Mouse (Mus musculus) thymus, adult 18-20 months (tissue): ENCODE results near the gene Usp4.

ENCODE experiments used
- DNase-seq, 2 experiments: peaks; one replicate each; pipeline ENCODE4 v3.0.0; 2022; ENCODE audit warnings: mixed read lengths in 2 of 2

Gene Usp4

DNA sequence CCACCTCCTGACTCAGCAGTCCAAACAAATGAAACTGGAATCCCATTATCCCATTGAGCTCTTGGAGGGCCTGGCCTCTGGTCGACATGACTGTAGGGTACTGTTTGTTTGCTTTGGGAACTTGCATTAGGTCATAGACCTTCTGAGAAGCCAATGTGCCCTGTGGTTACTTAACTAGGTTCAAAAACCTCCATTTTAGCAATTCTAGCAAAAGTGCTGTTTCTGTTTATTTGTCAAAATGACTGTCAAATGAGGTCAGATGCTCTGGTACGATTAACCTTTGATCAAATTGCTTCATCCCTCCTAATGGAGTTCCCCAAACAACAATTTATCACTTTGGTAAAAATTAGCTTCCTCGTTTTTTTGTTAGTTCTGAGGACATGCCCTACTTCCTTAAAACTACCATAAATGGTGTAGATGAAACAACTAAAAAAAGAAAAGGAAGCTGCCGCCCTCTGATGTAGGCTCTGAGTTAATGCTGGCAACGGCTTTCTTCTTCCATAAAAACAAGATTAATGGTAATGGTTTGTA lies 5.3 kb upstream of the Usp4 start:
- DNase-seq = no peak

DNA sequence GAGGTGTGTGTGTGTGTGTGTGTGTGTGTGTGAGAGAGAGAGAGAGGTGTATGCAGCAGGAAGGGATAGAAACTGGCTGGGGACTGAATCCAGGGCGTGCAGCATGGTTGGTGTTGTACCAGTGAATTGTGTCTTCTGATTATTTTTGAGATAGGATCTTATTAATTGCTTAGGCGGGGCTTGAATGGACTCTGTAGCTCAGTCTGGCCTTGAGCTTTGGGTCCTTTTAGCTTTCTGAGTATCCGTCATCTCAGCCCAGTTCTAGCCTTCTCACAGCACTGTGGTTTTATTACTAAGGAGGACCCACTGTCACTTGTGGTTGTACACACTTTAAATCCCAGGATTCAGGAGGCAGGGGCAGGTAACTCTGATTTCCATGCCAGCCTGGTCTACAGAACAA lies 4.3 kb upstream of the Usp4 start:
- no peak for DNase-seq

DNA sequence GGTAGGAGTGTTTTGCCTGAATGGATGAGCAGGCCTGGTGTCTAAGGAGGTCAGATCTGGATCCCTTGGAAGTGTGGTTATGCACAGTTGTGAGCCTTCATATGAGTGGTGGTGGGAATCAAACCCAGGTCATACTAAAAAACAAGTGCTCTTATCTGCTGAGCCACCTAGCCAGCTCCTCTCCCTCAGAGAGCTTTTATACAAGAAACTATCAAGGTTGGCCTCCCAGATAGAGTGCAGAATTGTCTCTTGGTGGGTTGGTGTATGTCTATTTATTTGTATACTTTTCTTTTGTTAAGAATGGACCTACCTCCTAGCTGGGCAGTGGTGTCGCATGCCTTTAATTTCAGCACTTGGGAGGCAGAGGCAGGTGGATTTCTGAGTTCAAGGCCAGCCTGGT lies 3.8 kb upstream of the Usp4 start:
- no peak for DNase-seq

DNA sequence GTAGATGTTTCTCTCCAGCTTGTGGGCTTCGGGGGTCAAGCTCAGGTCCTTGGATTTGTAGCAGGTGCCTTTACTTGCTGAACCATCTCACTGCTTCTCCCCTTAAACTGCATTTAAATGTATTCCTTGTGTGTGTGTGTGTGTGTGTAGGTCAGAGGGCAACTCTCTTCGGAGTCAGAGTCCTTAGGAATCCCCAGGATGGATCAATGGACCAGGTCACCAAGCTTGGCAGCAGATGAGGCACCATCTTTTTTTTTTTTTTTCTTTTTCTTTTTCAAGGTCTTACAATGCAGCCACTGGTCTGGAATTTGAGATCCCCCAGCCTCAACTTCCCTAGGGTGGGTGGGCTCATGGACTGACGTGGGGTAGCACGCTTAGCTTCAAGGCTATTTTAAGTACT lies 3.2 kb upstream of the Usp4 start:
- DNase-seq = no peak

DNA sequence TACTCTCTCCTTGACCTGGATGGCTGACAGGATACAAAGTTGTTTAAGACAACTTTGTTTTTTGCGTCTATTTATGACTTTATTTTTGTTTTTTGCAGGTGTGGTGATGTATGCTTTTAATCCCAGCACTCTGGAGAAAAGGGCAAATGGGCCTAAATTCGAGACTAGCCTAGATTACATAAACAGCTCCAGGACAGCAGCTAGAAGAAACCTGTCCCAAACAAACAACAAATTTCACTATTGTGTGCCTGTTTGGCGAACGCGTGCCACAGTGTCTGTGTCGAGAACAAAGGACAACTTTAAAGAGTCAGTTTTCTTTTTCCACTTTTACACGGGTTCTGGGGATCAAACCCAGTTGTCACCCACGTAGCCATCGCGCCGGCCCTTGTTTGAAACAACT lies 629 bp upstream of the Usp4 start:
- DNase-seq = no peak

DNA sequence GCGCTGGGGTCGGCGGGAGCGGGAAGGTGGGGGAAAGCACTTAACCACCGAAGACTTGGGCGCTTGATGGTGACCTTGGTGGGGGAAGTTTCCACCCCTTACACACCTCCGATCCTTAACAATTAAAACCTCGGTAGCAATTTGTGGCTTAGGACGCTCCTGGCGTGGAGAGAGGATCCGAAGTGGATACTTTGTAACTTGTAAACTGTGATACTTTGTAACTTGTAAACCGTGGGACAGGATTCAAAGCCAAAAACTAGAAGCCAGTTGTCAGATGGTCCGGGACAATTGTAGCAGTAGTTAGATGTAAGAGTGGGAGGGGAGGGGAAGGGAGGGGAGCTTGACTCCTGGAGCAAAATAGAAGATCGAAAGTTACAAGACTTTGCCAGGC lies 632 bp downstream of the Usp4 start:
- no peak for DNase-seq

DNA sequence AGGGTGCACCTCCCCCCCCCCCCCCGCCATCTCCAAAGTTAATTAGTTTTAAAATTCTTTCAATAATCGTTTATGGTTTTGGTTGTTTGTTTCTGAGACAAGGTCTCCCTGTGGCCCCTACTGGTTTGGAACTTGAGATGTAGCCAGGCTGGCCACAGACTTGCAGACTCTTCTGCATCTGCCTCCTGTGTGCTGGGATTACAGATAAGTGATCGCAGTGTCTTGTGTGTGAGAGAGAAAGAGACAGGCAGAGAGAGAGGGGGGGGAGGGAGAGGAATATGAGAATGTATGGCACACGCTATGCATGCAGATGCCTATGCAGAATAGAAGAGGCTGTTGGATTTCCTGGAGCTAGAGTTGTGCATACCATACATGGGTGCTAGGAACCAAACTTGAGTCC lies 2.1 kb downstream of the Usp4 start:
- DNase-seq = no peak

DNA sequence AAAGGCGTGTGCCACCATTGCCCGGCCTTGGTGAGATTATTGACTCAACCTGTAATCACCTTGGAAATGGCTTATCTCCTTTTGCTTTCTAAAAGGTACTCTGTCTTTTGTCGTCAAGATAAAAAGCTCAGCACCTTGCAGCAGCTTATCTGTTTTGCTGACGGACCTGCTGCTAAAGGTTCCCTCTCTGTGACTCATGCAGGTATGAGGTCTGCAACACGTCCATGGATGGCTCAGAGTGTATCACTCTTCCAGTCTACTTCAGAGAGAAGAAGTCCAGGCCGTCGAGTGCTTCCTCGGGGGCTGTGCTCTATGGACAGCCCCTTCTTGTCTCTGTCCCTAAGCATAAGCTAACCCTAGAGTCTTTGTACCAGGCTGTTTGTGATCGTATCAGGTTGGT lies 30.6 kb downstream of the Usp4 start:
- no peak for DNase-seq

DNA sequence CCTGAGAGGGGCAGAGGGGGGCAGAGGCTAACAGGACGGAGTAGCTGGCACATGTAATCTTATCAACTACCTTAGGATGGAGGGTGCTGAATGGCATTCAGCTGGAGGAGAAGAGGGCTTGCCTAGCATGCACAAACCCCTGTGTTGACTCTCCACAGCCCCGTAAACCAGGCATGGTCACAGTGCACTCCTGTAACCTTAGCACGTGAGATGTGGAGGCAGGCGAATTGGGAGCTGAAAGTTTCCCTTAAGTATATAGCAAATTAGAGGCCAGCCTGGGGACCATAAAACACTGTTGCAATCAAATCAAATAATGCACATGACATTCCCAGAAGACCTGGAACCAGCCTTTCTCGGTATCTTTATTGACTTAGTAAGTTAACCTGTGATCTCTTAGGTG lies 31.1 kb downstream of the Usp4 start:
- no peak for DNase-seq

DNA sequence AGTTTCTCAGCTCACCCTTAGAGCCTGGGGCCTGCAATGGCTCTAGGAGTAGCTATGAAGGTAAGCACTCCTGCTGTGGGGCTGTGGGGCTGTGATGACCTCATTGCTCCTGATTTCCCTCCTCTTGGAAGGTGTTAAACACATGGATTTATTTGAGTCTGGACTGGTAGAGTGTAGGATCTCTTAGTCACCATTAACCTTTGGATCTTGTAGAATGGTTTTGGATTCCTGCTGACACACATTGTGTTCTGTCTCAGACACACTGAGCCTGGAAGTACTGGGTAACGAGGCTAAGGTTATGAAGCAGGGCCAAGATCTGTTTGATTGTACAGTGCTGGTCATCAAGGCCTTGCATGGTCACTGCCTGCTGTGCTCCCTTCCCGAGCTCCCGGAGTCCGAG lies 31.6 kb downstream of the Usp4 start:
- no peak for DNase-seq

DNA sequence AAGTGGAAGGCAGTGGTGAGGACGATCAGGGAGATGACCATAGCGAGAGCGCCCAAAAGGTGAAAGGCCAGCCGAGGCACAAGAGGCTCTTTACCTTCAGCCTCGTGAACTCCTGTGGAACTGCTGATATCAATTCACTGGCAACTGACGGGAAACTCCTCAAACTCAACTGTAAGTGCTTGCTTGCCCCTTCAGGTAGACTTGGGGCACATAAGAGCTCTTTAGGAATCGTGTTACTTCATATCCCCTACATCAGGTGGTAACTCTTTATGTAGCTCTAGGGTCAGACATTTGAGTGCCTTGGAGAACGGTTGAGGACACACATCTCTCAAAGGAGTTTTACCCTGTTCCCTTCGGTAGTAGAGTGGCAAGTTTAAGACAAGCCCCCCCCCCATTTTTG lies 33.7 kb downstream of the Usp4 start:
- DNase-seq = no peak

DNA sequence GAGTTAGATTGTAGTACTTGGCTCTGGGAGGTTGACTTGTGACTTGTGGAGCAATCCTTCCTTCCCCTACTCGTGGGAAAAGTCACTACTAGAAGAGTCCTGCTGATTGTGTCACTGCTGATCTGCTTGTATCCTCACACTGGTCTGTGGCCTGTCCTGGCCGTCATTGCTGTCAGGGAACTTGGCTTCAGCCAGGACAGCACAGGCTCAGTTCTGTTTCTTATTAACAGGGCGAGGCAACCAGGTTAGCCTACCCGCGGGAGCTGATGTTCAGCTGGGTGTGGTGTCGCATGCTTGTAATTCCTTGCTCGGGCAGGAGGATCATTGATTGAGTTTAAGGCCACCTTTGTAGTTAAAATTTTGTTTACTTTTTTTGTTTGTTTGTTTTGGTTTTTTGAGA lies 37.4 kb downstream of the Usp4 start:
- no peak for DNase-seq

DNA sequence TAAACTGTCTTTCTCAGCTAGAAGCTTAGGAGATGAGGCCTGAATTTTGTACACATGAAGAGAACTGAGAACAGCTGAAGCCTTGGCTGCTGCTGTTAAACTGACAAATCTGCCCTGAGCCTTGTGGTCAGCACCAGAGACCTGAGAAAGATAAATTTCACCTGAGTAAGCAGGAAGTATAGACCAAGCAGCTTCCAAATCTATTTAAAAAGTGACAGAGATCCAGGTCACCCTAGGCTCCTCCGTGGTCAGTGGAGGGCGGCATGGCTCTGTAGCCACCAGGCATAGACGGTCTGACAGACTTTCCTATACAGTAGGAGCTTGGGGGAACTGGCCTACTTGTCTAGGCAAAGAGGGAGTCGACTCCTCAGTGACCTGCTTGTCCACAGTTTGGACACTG lies 39.2 kb downstream of the Usp4 start:
- no peak for DNase-seq

DNA sequence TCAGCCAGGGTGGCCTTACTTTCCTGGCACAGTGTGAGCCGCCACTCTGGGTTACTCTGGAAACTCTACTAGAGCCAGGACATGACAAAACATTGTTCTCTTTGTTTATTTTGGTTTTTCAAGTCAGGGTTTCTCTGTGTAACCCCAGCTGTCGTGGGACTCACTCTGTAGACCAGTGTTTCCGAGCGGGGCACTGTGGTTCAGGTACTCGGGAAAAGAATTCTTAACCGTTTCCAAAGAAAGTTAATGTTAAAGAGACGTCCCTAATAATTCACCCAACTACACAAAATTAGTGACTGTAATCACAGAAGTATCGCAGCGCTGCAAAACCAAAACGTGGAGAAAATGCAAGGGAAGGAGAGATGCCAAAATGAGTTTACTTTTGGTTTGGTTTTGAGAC lies 40.9 kb downstream of the Usp4 start:
- DNase-seq = no peak

DNA sequence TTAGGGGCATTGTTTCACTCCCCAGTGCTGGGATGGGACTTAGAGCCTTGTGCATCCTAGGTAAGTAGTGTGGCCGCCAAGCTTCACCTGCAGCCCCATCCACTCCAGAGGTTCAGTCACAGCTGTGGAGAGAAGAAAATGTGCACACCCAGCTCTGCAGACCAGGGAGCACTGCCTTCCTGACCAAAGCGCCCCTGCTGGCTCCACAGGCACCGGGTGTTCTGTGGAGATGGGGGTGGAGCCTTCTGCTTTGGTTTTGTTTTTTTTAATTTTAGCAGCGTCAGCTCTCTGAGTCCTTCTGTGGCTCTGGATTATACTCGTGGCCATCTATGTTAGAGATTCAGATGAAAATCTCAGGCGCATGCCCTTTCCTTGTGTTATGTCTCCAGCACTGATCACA lies 41.6 kb downstream of the Usp4 start:
- DNase-seq = no peak

DNA sequence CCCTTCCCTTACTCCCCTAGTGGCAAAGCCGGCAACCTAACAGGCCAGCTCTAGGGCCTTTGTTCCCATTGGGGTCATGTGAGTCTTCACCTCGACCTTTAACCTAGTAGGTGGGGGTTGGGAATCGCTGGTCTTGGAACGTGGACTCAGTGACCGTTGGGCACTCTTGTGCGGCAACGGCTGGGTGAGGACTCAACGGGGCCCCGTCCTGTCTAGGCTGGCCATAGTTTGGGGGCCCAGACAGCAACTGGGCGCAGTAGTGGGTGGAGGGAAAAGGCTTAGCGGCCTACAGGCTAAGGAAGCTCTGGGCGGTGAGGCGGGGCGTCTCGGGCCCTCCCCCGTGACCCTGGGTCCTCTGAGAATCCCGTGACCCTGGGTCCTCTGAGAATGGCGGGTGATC lies 45.0 kb downstream of the Usp4 start, which contains the start of gene 1700102P08Rik:
Gene 1700102P08Rik, plus strand, starts transcription at position 130 of the 400 bp plus-strand sequence.
- no peak for DNase-seq

DNA sequence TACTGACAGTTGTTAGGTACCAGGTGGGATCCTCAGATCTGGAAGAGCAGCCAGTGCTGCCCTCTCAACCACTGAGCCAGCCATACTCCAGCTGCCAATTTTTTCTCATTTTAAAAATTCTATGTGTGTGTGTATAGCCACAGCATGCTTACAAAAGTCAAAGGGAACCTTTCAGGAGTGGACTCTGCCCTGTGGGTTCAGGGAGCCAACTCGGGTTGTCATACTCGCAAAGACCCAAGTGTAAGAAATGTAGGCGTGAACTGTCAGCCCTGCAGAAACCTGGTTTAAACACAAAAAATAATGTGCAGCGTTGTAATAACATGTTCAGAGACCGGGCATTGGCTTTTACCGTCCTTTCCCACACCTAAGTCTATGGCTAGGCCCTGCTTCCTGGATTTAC lies 46.5 kb downstream of the Usp4 start:
- DNase-seq = no peak

DNA sequence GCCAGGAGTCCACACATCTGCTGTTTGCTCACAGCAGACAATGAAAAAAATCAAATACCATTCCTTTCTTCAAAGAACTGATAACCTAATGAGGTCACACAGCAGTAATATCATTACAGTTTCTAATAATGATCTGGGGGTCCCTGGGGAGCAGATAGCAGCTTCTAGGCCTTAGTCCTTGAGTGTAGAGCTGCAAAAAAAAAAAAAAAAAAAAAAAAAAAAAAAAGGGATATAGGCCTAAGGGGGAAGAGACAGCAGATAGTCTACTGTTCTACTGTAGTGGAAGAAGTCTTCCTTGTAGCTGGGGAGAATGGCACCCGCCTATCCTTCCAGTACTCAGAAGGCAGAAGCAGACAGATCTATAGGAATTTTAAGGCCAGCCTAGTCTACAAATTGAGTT lies 47.8 kb downstream of the Usp4 start:
- DNase-seq = no peak

DNA sequence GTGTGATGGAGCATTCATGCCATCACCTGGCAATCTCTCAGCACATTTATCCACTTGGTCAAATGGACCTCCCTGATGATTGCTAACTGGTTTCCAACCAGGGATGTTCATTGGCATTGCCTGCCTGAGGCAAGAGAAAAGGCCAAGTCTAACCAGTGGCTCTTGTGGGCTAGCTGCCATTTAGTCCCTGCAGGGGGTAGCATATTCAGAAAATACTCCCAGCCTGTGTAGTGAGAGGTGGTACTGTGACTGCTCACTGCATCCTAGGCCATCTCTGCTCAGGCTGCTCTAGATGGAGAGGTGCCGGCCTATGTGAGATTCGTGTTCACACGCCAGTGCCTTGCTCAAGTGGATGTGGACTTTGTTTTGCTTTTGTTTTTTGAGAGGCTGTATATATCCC lies 50.7 kb downstream of the Usp4 start:
- DNase-seq = no peak

DNA sequence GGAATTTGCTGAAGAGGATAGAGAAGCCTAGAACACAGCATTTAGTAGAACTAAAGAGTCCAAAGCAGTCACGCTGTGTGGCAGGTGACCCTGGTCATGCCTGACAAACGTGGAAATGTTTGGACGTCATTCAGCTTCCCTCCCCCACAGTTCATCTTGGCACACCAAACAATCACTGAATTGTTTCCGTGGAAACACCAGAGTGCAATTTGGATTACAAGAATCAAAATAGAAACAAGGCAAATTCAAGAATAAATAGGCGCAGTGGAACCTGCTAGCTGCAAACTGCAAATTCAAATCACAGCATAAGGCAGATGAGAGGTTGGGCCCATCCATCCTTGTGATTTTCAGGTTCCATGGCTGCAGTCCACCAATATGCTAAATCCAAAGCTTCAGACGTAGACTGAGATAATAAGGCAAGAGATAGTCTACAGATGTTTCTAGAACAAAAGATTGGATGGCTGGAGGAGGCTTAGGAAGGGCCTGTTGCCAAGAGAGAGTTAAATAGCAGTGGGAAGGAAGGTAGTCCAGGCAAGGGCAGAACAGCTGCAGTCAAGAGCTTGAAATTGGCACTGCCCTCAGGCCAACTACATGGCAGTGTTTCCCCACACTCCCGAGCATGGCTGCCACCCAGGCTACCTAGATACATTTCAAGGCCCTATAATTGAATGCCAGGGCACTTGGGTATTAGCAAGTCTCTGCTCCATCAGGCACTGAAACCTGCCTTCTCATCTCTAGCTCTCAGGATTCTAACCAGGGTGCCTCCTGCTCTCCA lies 53.7 kb downstream of the Usp4 start:
- DNase-seq = no peak

DNA sequence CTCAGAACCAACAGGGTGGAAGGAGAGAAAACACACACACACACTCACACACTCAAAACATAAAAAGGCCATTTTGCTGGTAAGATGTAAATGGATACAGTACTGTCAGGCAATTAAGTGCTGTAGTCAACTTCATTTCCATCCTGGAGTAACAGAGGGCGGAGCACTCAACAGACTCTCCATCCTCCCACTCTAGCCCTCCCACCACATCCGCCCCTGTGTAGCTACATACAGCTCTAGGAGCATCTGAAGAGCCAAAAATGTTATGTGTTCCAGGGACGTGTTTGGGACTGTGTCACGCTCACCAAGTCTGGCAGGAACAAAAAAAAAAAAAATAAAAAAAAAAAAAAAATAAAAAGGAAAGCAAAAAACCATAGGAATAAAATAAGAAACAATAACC lies 55.4 kb downstream of the Usp4 start:
- DNase-seq = no peak

DNA sequence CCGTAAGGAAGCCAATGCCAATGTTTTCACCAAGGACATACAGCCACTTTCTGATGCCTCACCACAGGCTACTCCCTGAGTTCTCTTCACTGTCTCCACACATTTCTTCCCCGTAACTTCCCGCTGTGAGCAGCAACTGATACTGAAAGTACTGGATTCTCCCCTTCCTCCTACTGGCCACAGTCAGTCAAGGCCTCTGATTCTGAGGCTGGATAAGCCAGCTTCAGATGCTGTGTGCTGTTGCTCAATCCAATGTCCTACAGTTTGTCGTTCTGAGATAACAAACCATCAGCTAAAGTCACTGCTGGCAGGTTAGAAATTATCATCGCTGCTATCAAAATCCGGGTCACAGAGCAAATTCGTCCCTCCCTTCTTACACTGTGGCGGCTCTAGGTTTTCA lies 56.8 kb downstream of the Usp4 start:
- DNase-seq = no peak

DNA sequence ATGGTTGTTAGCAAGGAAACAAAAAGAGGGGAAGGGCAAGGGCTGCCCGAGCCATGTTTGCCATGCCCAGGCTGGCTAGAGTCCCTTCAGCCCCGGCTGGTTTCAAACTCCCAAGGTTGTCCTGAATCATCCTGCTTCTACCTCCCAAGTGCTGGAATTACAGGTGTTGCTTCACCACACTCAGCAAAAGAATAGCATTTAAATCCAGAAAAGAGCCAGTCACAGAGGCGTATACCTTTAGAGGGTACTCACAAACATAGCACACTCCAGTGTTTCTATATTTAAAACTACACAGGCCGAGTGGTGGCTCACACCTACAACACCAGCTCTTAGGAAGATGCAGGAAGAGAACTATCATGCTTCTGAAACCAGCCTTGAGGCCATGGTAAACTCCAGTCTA lies 61.9 kb downstream of the Usp4 start:
- DNase-seq = no peak

DNA sequence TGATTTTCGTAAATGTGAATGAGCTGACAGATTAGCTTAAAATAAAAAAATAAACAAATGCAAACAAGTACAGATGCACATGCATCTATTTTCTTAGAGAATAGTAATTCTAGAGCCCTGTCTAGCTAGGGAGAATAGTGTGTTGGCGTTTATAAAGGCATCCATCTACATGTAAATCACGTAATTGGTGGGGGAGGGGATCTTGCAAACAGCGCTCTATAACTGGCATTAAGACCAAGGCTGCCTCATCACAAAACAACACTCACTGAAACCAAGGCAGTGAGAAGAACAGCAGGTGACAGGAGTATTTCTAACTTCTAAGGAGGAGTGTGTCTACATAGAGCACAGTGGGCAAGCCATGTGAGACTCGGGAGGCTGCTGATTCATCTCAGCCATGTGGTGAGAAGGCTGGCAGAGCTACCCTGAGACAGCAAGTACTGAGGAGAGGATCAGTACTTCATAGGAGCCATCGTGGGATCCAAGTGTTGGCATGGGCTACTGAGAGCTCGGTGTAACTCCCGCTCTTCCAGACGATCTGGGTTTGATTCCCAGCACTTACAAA lies 63.8 kb downstream of the Usp4 start:
- DNase-seq = no peak

DNA sequence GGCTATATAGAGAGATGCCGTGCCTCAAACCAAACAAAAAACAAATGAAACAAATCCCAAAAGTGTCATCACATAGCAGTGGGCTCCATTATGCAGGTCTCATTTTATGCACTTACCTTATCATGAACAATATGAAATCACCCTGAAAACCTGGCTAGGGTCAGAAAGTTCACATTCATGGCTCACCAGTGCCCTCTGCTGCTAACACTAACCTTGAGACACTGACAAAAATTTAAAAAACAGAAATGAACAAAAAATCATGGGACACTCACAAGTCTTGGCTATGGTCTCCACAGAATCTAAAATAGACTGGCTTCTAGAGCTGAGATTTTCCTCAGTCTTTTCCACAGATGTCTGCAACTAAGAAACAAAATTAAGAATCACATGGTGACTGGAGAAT lies 64.6 kb downstream of the Usp4 start:
- DNase-seq = no peak
